Mouse (Mus musculus) kidney, adult 2 months (tissue): ENCODE measurements around the gene Erg. TPM values are rescaled to one million over a fixed set of nuclear protein-coding genes. Genes with fewer than 3 reads are reported as not detected.

ENCODE experiments used
- DNase-seq: peaks from one replicate; pipeline ENCODE4 v3.0.0; 2021
- H3K27ac ChIP-seq: fragments of 200-500 bp; 2 replicates; pipeline ENCODE4 v1.5.1; 2012; ENCODE audit warnings: low read depth, low read length, control low read depth, inconsistent platforms; ENCODE audit not compliant: insufficient read depth
- H3K27me3 ChIP-seq: fragments of 200-500 bp; replicated peaks from 2 replicates; pipeline ENCODE4 v1.6.1; 2012; ENCODE audit warnings: mild to moderate bottlenecking, moderate library complexity, low read length, inconsistent platforms; ENCODE audit not compliant: control insufficient read depth, insufficient read depth
- H3K36me3 ChIP-seq: fragments of 200-500 bp; 2 replicates; pipeline ENCODE4 v1.6.1; 2012; ENCODE audit warnings: mild to moderate bottlenecking, moderate library complexity, low read length, inconsistent platforms; ENCODE audit not compliant: control insufficient read depth, insufficient read depth
- H3K4me1 ChIP-seq: fragments of 200-500 bp; 2 replicates; pipeline ENCODE4 v1.6.1; 2011; ENCODE audit warnings: low read length; ENCODE audit not compliant: control insufficient read depth, insufficient read depth
- H3K4me3 ChIP-seq: fragments of 200-500 bp; 2 replicates; pipeline ENCODE4 v1.5.1; 2011; ENCODE audit warnings: mild to moderate bottlenecking, low read depth, low read length, control low read depth; ENCODE audit not compliant: insufficient read depth
- CTCF ChIP-seq: fragments of 200-500 bp; conservative IDR thresholded peaks from 2 replicates; pipeline ENCODE4 v1.5.1; 2011; ENCODE audit warnings: low read depth, mild to moderate bottlenecking, control low read depth, low read length, moderate library complexity, mixed read lengths; ENCODE audit not compliant: insufficient read depth, insufficient read length
- POLR2A ChIP-seq: fragments of 200-500 bp; IDR thresholded peaks from one replicate; pipeline ENCODE4 v1.6.1; 2011; ENCODE audit warnings: low read depth, low read length, control low read depth
- WGBS: fragments of 180-500 bp; shearing (Covaris S2); methylation state at CpG from one replicate; pipeline ENCODE4 v1.1.7; 2018; 5-methylcytosine and 5-hydroxymethylcytosine counted together
- polyA plus RNA-seq: library from polyadenylated mRNA; depleted of rRNA; stranded (reverse); fragments of >200 nt; gene quantifications from 2 replicates; pipeline ENCODE4 v1.2.3, GENCODE M21; 2012; rRNA removed

The Erg gene
- polyA plus RNA-seq: 15.3 and 20.0 TPM in 2 replicates

DNA sequence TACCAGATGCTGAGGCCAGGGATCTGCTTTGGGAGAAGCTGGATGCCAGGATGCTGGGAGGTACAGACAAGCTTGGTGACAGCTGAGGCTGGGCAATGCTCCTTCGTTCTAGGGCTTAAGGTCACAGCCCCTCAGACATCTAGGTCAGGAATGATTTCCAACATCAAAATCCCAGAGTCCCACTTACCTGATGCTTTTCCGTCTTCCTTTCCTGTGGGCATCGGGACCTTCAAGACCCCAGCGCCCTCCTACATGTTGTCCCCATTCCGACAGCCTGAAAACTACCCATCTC is at the start of gene Erg:
TSS of gene Erg (minus strand) at position 283 of the 292 bp plus-strand sequence.
- Histone ChIP-seq H3K27ac (no peak within 1 kb of the TSS), H3K36me3 (no peaks in the 10 kb centered on the region), H3K27me3 (0 out of 2 replicates have a peak, but pooled peaks cover 2% of the 10 kb centered on the region), H3K4me1 (no peaks in the 10 kb centered on the region), H3K4me3 (peak within 1 kb of the TSS; percentile 1; the same call in 1 of the 2 replicates)
- TF ChIP-seq POLR2A: no peak
- no peak for DNase-seq
- WGBS: 6% methylated on average over 5 of the region's 5 CpGs

DNA sequence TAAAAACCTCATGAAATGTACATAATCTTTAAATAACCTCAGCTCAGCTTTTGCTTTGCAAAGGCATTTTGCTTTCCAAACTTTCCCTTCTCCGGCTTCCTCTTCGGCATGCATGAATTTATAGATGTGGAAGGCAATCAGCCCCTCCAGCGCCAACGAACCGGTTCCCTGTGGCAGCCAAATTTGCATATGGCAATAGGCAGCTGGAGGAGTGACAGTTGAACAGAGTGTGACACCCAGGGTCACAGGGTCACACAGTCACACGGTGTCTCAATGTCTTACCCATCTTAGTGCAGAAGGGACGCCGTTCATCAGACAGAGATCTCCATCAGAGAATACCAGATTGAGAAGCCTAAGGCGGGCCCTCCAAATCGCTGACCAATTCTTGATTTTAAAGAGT is 45.4 kb upstream of the Erg start:
- Histone ChIP-seq H3K27me3 (no peaks in the 10 kb centered on the region), H3K4me3 (no peak overlapping the region), H3K36me3 (no peaks in the 10 kb centered on the region), H3K4me1 (no peaks in the 10 kb centered on the region), H3K27ac (no peak overlapping the region)
- DNase-seq: no peak
- TF ChIP-seq CTCF (no peak), POLR2A (no peak)
- WGBS: 53% methylated on average over 10 of the region's 10 CpGs

DNA sequence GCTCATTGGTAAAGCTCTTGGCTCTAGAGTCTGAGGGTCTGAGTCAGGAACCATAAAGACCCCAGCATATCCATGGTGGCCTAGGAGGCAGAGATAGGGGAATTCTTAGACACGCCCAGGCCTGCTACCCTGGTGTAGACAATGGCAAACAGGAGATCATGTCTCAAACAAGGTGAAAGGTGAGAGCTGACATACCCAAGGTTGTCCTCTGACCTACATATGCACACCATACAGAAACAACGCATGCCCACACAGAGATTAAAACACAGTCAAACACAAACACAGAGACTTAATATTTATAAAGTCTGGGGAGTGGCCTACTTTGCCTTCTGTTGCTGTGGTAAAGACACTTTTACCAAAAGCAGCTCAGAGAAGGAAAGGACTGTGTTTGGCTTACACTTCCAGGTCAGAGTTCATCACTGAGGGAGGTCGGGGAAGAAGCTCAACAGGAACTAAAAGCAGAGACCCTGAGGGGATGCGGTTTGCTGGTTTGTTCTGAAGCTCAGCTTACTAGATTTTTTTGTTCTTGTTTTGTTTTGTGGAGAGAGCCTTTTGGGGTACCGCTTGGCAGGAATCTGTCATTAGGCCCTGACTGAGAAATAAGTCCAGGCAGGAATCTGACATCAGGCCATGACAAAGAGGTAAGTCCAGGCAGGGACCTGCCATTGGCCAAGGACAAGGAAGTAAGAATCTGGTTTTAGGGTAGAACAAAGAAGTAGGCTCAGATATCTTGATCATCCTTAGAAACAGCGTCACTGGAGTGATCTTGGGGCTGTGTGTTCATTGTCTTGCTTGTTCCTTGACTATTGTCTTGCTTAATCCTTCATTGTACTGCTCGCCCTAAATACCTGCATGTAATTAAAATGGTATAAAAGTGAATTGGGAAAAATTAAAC is 37.7 kb upstream of the Erg start:
- no peaks in the 10 kb centered on the region for H3K27me3 ChIP-seq
- H3K4me1 ChIP-seq: no peaks in the 10 kb centered on the region
- no peak overlapping the region for H3K27ac ChIP-seq
- no peak for DNase-seq
- H3K4me3 ChIP-seq: no peak overlapping the region
- no peaks in the 10 kb centered on the region for H3K36me3 ChIP-seq
- no peak for TF ChIP-seq CTCF
- TF ChIP-seq POLR2A: no peak
- 84% methylated on average over 7 of the region's 7 CpGs for WGBS

DNA sequence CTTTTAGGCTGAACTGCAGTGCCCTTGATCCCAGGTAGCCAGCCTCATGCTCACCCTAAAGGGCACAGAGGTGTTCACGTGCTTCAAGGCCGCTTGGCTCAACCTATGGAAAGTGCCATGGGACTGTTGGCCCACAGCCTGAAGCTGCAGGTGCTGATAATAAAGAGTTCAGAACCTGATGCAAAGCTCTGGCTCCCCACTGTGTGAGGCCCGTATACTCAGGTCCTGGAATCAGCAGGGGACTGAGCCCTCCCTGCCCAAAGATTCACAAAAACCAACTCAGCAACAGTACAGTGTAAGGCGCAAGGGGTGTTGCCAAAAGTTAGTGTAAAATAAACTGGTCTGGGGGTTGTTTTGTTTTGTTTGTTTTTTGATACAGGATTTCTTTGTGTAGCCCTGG is 36.7 kb upstream of the Erg start:
- Histone ChIP-seq H3K36me3 (no peaks in the 10 kb centered on the region), H3K4me3 (no peak overlapping the region), H3K4me1 (no peaks in the 10 kb centered on the region), H3K27me3 (no peaks in the 10 kb centered on the region), H3K27ac (no peak overlapping the region)
- no peak for DNase-seq
- TF ChIP-seq POLR2A (no peak), CTCF (no peak)
- WGBS: 95% methylated on average over 4 of the region's 4 CpGs

DNA sequence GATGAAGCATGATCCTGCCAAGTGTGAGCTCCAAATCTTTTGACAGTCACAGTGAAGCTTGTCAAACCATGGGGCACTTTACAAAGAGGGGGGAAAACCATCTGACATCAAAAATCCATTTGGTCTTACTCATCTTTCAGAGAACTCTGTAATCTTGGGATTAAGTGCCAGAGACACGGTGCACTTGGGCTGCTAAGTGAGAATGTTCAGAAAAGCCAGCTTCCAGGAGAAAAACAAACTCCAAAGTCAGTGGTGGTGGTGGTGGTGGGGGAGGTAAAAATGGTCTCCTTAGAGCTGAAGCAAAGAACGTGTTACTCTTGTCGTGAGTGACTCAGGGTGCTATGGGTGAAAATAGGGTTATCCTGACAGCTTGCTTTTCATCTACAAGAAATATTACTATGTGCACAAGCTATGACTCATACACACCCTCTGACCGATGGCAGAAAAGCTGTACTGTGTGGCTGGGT is 33.5 kb upstream of the Erg start:
- H3K36me3 ChIP-seq: no peaks in the 10 kb centered on the region
- DNase-seq: no peak
- no peak overlapping the region for H3K27ac ChIP-seq
- 70% methylated on average over 4 of the region's 4 CpGs for WGBS
- H3K4me1 ChIP-seq: no peaks in the 10 kb centered on the region
- no peaks in the 10 kb centered on the region for H3K27me3 ChIP-seq
- H3K4me3 ChIP-seq: no peak overlapping the region
- TF ChIP-seq CTCF (no peak), POLR2A (no peak)

DNA sequence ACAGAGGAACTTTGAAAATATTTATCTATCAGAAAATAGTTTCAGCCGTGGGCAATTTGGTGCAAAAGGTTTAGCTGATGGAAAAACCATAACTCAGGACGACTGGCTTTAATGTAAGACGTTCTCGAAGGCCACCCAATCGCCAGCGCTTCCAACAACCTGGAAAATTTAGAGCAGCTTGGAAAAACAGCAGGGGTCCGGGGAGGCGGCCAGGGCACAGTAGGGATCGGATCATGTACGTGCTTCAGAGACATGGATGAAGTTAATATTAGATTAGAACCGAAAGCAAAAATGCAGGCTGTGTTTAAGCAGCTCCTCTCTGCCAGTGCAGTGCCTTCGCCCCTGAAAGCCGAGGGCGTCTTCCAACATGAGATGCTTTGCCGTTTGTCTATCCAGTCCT is 31.8 kb upstream of the Erg start:
- no peak overlapping the region for H3K4me3 ChIP-seq
- H3K36me3 ChIP-seq: no peaks in the 10 kb centered on the region
- WGBS: 44% methylated on average over 15 of the region's 15 CpGs
- H3K4me1 ChIP-seq: no peaks in the 10 kb centered on the region
- H3K27me3 ChIP-seq: no peaks in the 10 kb centered on the region
- no peak for TF ChIP-seq POLR2A
- TF ChIP-seq CTCF: no peak
- no peak overlapping the region for H3K27ac ChIP-seq
- DNase-seq: no peak

DNA sequence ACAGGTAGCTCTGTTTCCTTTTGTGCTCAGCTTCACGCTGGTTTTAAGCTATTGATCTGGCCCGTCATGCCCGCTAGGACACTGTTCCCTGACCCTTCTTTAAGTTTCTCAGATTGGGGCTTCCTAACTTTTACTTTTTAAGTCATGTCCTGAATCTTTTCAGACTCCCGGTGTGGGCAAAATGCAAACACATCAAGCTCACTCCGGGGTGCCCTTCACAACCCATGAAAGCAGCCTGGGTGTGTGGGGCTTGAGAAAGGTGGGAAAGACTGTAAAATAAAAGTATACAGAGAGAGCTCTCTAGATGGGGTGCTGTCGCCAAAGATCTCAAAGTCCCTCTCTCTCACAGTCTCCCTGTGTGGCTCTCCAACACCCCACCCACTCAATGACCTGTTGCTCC is 31.3 kb upstream of the Erg start:
- 45% methylated on average over 6 of the region's 6 CpGs for WGBS
- TF ChIP-seq CTCF (no peak), POLR2A (no peak)
- Histone ChIP-seq H3K4me3 (no peak overlapping the region), H3K27me3 (no peaks in the 10 kb centered on the region), H3K27ac (no peak overlapping the region), H3K36me3 (no peaks in the 10 kb centered on the region), H3K4me1 (no peaks in the 10 kb centered on the region)
- DNase-seq: no peak
